Mouse (Mus musculus): ENCODE results near the gene Anks6. TPM values are rescaled to one million over a fixed set of nuclear protein-coding genes. Genes with fewer than 3 reads are reported as not detected.
A peak's percentile ranks its signal among the peaks of the same experiment; 100 is the strongest.

The Anks6 gene
- polyA plus RNA-seq, 1 experiment from 2014 or later = 4.8 TPM

DNA sequence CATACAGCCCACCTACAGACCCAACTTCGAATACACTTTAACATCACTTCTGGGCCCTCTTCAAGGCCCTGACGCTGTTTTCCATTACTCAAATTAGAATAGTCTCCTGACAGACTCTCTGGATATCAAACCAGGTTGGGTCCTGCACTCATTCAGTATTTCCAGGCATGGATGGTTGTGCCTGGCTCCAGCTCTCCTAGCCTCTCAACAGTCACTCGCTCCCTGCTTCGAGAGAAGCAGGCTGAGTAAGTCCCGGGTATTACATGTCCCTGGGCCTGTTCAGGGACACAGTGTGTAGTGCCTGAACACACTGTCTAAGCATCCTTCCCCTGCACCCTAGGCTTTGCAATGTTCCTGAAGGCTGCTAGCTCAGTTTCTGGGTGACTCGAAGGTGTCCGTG is 80.1 kb downstream of the Anks6 start:
- Histone ChIP-seq H3K36me3 (ENCODE audit: insufficient read depth) (no peaks in the 10 kb centered on the region), H3K27ac (ENCODE audit: low read depth) (no peak overlapping the region), H3K9me3 (ENCODE audit: low read depth, low read length) (no peaks in the 10 kb centered on the region), H3K4me3 (ENCODE audit: low read depth, low read length) (no peak overlapping the region), H3K27me3 (ENCODE audit: insufficient read depth, low read length) (no peaks in the 10 kb centered on the region), H3K9ac (no peak overlapping the region), H3K4me1 (ENCODE audit: insufficient read depth) (no peaks in the 10 kb centered on the region), H3K4me2 (no peak overlapping the region)
- no peak for DNase-seq
- no peak for ATAC-seq (ENCODE audit: insufficient read depth)
- WGBS = 80% methylated on average over 7 of the region's 7 CpGs
- no peak for TF ChIP-seq CTCF (IDR thresholded peaks at IDR 0.05; ENCODE audit: low read depth)

DNA sequence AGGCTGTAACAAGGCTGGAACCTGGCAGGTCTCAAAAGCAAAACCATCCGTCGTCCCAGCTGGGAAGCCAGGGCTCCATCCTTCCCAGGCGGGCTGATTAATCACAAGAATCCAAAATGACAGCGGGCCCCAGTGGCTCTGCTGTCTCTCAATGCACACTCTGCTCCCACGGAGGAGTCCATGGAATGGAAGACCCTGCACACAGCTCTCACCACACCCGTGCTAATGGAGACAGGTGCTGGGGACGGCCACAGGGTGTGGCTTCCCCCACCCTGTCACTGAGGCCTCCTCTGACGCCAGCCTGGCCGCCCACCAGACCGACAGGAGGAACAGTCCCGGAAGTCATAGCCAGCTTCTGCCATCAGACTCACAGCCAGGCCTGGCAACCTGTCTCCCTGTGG is 80.6 kb downstream of the Anks6 start:
- no peak for ATAC-seq (ENCODE audit: insufficient read depth)
- H3K4me3 ChIP-seq (ENCODE audit: low read depth, low read length) = no peak overlapping the region
- 56% methylated on average over 11 of the region's 11 CpGs for whole genome bisulfite sequencing

DNA sequence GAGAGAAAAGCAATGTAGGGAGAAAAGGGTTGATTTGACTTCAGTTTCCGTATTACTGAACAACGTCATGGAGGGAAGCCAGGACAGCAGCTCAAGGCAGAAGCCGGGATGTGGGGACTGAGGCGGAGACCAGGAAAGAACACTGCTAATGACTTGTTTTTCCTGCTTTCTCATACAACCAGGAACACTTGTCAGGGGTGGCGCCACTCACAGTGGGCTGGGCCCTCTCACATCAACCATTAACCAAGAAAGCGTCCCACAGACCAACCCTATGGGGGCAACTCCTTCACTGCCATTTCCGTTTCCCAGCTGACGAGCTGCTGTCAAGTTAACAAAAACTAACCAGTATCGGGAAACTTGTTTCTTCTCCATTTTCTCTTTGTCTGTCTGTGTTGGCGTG is 83.9 kb downstream of the Anks6 start:
- Histone ChIP-seq H3K4me1 (ENCODE audit: insufficient read depth) (no peaks in the 10 kb centered on the region), H3K36me3 (ENCODE audit: insufficient read depth) (no peaks in the 10 kb centered on the region), H3K4me2 (no peak overlapping the region), H3K9me3 (ENCODE audit: low read depth, low read length) (no peaks in the 10 kb centered on the region), H3K9ac (no peak overlapping the region), H3K4me3 (ENCODE audit: low read depth, low read length) (no peak overlapping the region), H3K27ac (ENCODE audit: low read depth) (no peak overlapping the region), H3K27me3 (ENCODE audit: insufficient read depth, low read length) (no peaks in the 10 kb centered on the region)
- ATAC-seq (ENCODE audit: insufficient read depth) (no peak), DNase-seq (no peak)
- no peak for TF ChIP-seq CTCF (IDR thresholded peaks at IDR 0.05; ENCODE audit: low read depth)
- 74% methylated on average over 10 of the region's 10 CpGs for WGBS

More for the DNA sequence above, 80.6 kb downstream of the Anks6 start:
- Histone ChIP-seq H3K9ac (no peak overlapping the region), H3K36me3 (ENCODE audit: insufficient read depth) (no peaks in the 10 kb centered on the region), H3K4me1 (ENCODE audit: insufficient read depth) (no peaks in the 10 kb centered on the region), H3K27me3 (ENCODE audit: insufficient read depth, low read length) (no peaks in the 10 kb centered on the region), H3K4me2 (no peak overlapping the region), H3K27ac (ENCODE audit: low read depth) (no peak overlapping the region), H3K9me3 (ENCODE audit: low read depth, low read length) (no peaks in the 10 kb centered on the region)
- TF ChIP-seq CTCF (IDR thresholded peaks at IDR 0.05; ENCODE audit: low read depth) = no peak
- no peak for DNase-seq

DNA sequence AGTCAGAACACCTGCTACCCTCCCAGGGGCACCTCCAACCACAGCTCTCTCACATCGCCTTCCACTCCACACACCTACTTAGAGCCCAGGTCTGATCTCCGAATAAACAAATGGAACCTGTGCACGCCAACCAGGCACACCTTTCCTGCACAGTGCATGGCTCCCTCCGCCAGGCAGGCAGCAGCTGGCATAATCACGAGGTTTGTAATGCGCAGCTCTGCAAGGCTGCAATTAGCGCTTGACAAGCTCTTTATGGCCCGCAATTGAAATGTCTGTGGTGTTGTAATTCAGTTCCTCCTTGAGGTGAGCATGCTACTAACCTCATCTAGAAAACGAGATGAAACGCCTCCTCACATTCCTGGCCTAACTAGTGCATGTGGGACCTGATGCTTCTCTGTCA is 89.2 kb downstream of the Anks6 start:
- Histone ChIP-seq H3K27ac (ENCODE audit: low read depth) (no peak overlapping the region), H3K9me3 (ENCODE audit: low read depth, low read length) (no peaks in the 10 kb centered on the region), H3K36me3 (ENCODE audit: insufficient read depth) (no peaks in the 10 kb centered on the region), H3K4me3 (ENCODE audit: low read depth, low read length) (no peak overlapping the region), H3K4me2 (no peak overlapping the region), H3K27me3 (ENCODE audit: insufficient read depth, low read length) (no peaks in the 10 kb centered on the region), H3K4me1 (ENCODE audit: insufficient read depth) (no peaks in the 10 kb centered on the region), H3K9ac (no peak overlapping the region)
- TF ChIP-seq CTCF (IDR thresholded peaks at IDR 0.05; ENCODE audit: low read depth) = no peak
- WGBS = 82% methylated on average over 10 of the region's 10 CpGs
- DNase-seq = no peak
- ATAC-seq (ENCODE audit: insufficient read depth) = no peak

DNA sequence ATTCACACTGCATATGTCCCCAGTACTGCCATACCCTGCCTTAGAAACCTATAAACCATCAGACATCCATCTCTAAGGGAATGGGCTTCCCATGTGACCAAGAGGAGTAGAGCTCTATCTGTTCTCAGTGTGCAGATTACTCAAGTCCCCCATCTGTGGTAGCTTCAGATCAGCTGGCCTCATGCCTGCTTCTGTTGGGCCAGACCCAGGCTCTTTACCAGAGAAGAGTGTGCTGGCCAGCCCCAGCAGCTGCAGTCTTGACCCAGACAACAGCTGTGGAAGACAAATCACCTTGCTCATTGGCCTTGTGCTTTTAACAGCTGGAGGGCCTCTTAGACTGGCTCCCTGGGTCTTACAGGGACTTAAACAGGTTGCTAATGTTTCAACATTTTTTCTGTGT is 90.7 kb downstream of the Anks6 start:
- Histone ChIP-seq H3K4me1 (ENCODE audit: insufficient read depth) (no peaks in the 10 kb centered on the region), H3K36me3 (ENCODE audit: insufficient read depth) (no peaks in the 10 kb centered on the region), H3K9ac (no peak overlapping the region), H3K27me3 (ENCODE audit: insufficient read depth, low read length) (no peaks in the 10 kb centered on the region), H3K27ac (ENCODE audit: low read depth) (no peak overlapping the region), H3K4me3 (ENCODE audit: low read depth, low read length) (no peak overlapping the region), H3K4me2 (no peak overlapping the region), H3K9me3 (ENCODE audit: low read depth, low read length) (no peaks in the 10 kb centered on the region)
- TF ChIP-seq CTCF (IDR thresholded peaks at IDR 0.05; ENCODE audit: low read depth) = no peak
- DNase-seq (peak; percentile 23), ATAC-seq (ENCODE audit: insufficient read depth) (peak; percentile 47; the same call in 1 of the 2 replicates)

Other genes with a start within 250 kb of the Anks6 start
- 0.07 TPM in 1 of 2 replicates, not detected in the other for gene Gabbr2, start 65.6 kb downstream of the Anks6 start, polyA plus RNA-seq (2014; fragmentation: Nextera tagmentation; extraction: Ambion mirVana)
- gene Galnt12, start 34.5 kb upstream of the Anks6 start, polyA plus RNA-seq (2014; fragmentation: Nextera tagmentation; extraction: Ambion mirVana) = 5.1 and 6.4 TPM in 2 replicates
- gene Col15a1, start 150.7 kb upstream of the Anks6 start, polyA plus RNA-seq (2014; fragmentation: Nextera tagmentation; extraction: Ambion mirVana) = 22.1 and 22.8 TPM in 2 replicates